Mouse (Mus musculus) ES-CJ7 (cell line): Measurements from ENCODE around the gene Cped1.

Experiments used
- DNase-seq: peaks from one replicate; pipeline ENCODE4 v3.0.0; 2011; ENCODE audit warnings: low read depth, low spot score

Gene Cped1

GRCm38 (mm10) chr6:22086056-22086455, 100.3 kb downstream of the Cped1 start:
- peak; percentile 38 for DNase-seq

- DNase-seq, result peak; percentile 49
Measured at GRCm38 (mm10) chr6:22088346-22089064, 102.8 kb downstream of the Cped1 start.

- no peak for DNase-seq
Measured at GRCm38 (mm10) chr6:22091773-22092172, 106.1 kb downstream of the Cped1 start.

GRCm38 (mm10) chr6:22093792-22094191, 108.1 kb downstream of the Cped1 start:
- DNase-seq, result no peak

- no peak for DNase-seq
Measured at GRCm38 (mm10) chr6:22097709-22098108, 112.0 kb downstream of the Cped1 start.

GRCm38 (mm10) chr6:22099832-22100231, 114.1 kb downstream of the Cped1 start:
- no peak for DNase-seq

- DNase-seq, result no peak
Measured at GRCm38 (mm10) chr6:22101939-22102338, 116.2 kb downstream of the Cped1 start.

- no peak for DNase-seq
Measured at GRCm38 (mm10) chr6:22102752-22103151, 117.0 kb downstream of the Cped1 start.

GRCm38 (mm10) chr6:22103713-22104112, 118.0 kb downstream of the Cped1 start:
- DNase-seq, result no peak

- no peak for DNase-seq
Measured at GRCm38 (mm10) chr6:22104211-22104610, 118.5 kb downstream of the Cped1 start.

- no peak for DNase-seq
Measured at GRCm38 (mm10) chr6:22114079-22114478, 128.4 kb downstream of the Cped1 start.

GRCm38 (mm10) chr6:22116679-22117078, 131.0 kb downstream of the Cped1 start:
- DNase-seq, result peak; percentile 43

- DNase-seq, result peak; percentile 79
Measured at GRCm38 (mm10) chr6:22122080-22122479, 136.4 kb downstream of the Cped1 start.

- no peak for DNase-seq
Measured at GRCm38 (mm10) chr6:22122693-22123092, 137.0 kb downstream of the Cped1 start.

- DNase-seq, result no peak
Measured at GRCm38 (mm10) chr6:22123332-22123731, 137.6 kb downstream of the Cped1 start.

- DNase-seq, result peak; percentile 60
Measured at GRCm38 (mm10) chr6:22124575-22125330, 139.0 kb downstream of the Cped1 start.

- no peak for DNase-seq
Measured at GRCm38 (mm10) chr6:22135038-22135631, 149.4 kb downstream of the Cped1 start.

GRCm38 (mm10) chr6:22136805-22137204, 151.1 kb downstream of the Cped1 start:
- DNase-seq, result peak; percentile 56

- DNase-seq, result no peak
Measured at GRCm38 (mm10) chr6:22140786-22141185, 155.1 kb downstream of the Cped1 start.

GRCm38 (mm10) chr6:22147236-22147635, 161.5 kb downstream of the Cped1 start:
- no peak for DNase-seq

- DNase-seq, result no peak
Measured at GRCm38 (mm10) chr6:22148511-22148910, 162.8 kb downstream of the Cped1 start.

GRCm38 (mm10) chr6:22157461-22157860, 171.7 kb downstream of the Cped1 start:
- no peak for DNase-seq

GRCm38 (mm10) chr6:22161944-22162343, 176.2 kb downstream of the Cped1 start:
- no peak for DNase-seq
